Mouse (Mus musculus) midbrain, embryonic 11.5 days (tissue): ENCODE measurements around the gene Agrn. TPM values are rescaled to one million over a fixed set of nuclear protein-coding genes. Genes with fewer than 3 reads are reported as not detected.
"Not testable (repeated sequence)": the region's sequence is repeated elsewhere in the genome, so short reads cannot be mapped to it uniquely, and the experiment has no call there.

Experiments used
- ATAC-seq: fragments of 200-750 bp; cut with Nextera tagmentation; 2 replicates; pipeline ENCODE4 v1.8.0; 2017; ENCODE audit warnings: moderate TSS enrichment, moderate library complexity; ENCODE audit not compliant: low FRiP score
- DNase-seq: peaks from one replicate; pipeline ENCODE4 v3.0.0; 2015; ENCODE audit warnings: low spot score; ENCODE audit errors: missing footprints
- H3K27ac ChIP-seq: fragments of 300-500 bp; sonication (generic); 2 replicates; pipeline ENCODE4 v1.5.1; 2014; ENCODE audit warnings: low read depth, low read length
- H3K27me3 ChIP-seq: fragments of 300-500 bp; sonication (generic); 2 replicates; pipeline ENCODE4 v1.6.1; 2014; ENCODE audit warnings: mild to moderate bottlenecking, low read length, moderate library complexity, mixed read lengths; ENCODE audit not compliant: control insufficient read depth, insufficient read depth
- H3K36me3 ChIP-seq: fragments of 300-500 bp; sonication (generic); 2 replicates; pipeline ENCODE4 v1.6.1; 2014; ENCODE audit warnings: mild to moderate bottlenecking, low read length, moderate library complexity, mixed read lengths; ENCODE audit not compliant: control insufficient read depth, insufficient read depth
- H3K4me1 ChIP-seq: fragments of 300-500 bp; sonication (generic); 2 replicates; pipeline ENCODE4 v1.6.1; 2014; ENCODE audit warnings: low read length; ENCODE audit not compliant: control insufficient read depth, insufficient read depth
- H3K4me2 ChIP-seq: fragments of 300-500 bp; sonication (generic); 2 replicates; pipeline ENCODE4 v1.6.1; 2014; ENCODE audit warnings: mild to moderate bottlenecking, moderate library complexity
- H3K4me3 ChIP-seq: fragments of 300-500 bp; sonication (generic); 2 replicates; pipeline ENCODE4 v1.5.1; 2014; ENCODE audit warnings: low read depth, low read length
- H3K9ac ChIP-seq: fragments of 300-500 bp; sonication (generic); 2 replicates; pipeline ENCODE4 v1.6.1; 2014; ENCODE audit warnings: low read length
- H3K9me3 ChIP-seq: fragments of 300-500 bp; sonication (generic); 2 replicates; pipeline ENCODE4 v1.6.1; 2016; ENCODE audit warnings: low read length; ENCODE audit not compliant: control insufficient read depth
- WGBS: fragments of 180-500 bp; shearing (Covaris S2); extraction: QIAGEN DNeasy Blood & Tissue Kit; methylation state at CpG from one replicate; pipeline ENCODE4 v1.1.7; 2014; 5-methylcytosine and 5-hydroxymethylcytosine counted together
- polyA plus RNA-seq: library from polyadenylated mRNA; unstranded; fragments of >200 nt; fragmentation: Nextera tagmentation; extraction: Ambion mirVana; gene quantifications from 2 replicates; pipeline ENCODE4 v1.2.1, GENCODE M21; 2014

The Agrn gene
- polyA plus RNA-seq, 1 experiment from 2014 or later, result 68.2 TPM

- ATAC-seq (no peak), DNase-seq (no peak)
- no peaks in the 10 kb centered on the region for H3K9me3 ChIP-seq
- no peak overlapping the region for H3K27ac ChIP-seq
- H3K27me3 ChIP-seq, result no peaks in the 10 kb centered on the region
- 88% methylated on average over 5 of the region's 5 CpGs for WGBS
- peaks cover 46% of the 10 kb centered on the region for H3K4me1 ChIP-seq
- H3K36me3 ChIP-seq, result peaks cover 12% of the 10 kb centered on the region
- H3K4me2 ChIP-seq, result peak overlapping the region; percentile 72
- peak overlapping the region; percentile 15 for H3K4me3 ChIP-seq
- peak overlapping the region; percentile 27; the same call in 1 of the 2 replicates for H3K9ac ChIP-seq
Observed at GRCm38 (mm10) chr4:156183747-156184146, 13.5 kb downstream of the Agrn start.

- 95% methylated on average over 9 of the region's 9 CpGs for WGBS
- no peak for ATAC-seq
- H3K27ac ChIP-seq, result no peak overlapping the region
- H3K4me1 ChIP-seq, result no peaks in the 10 kb centered on the region; the same call in 1 of the 2 replicates
- DNase-seq, result peak; percentile 73
- peaks cover 60% of the 10 kb centered on the region for H3K36me3 ChIP-seq
- no peaks in the 10 kb centered on the region for H3K9me3 ChIP-seq
- H3K9ac ChIP-seq, result no peak overlapping the region
- no peak overlapping the region for H3K4me3 ChIP-seq
- no peak overlapping the region for H3K4me2 ChIP-seq
- H3K27me3 ChIP-seq, result no peaks in the 10 kb centered on the region
Observed at GRCm38 (mm10) chr4:156177630-156178029, 19.7 kb downstream of the Agrn start.

- DNase-seq (no peak), ATAC-seq (no peak)
- no peak overlapping the region for H3K4me2 ChIP-seq
- no peaks in the 10 kb centered on the region for H3K4me1 ChIP-seq
- no peak overlapping the region for H3K9ac ChIP-seq
- no peak overlapping the region for H3K4me3 ChIP-seq
- no peaks in the 10 kb centered on the region for H3K27me3 ChIP-seq
- H3K9me3 ChIP-seq, result no peaks in the 10 kb centered on the region
- WGBS, result 96% methylated on average over 11 of the region's 11 CpGs
- peaks cover 68% of the 10 kb centered on the region for H3K36me3 ChIP-seq
- no peak overlapping the region for H3K27ac ChIP-seq
Observed at GRCm38 (mm10) chr4:156171828-156172227, 25.5 kb downstream of the Agrn start.

DNA sequence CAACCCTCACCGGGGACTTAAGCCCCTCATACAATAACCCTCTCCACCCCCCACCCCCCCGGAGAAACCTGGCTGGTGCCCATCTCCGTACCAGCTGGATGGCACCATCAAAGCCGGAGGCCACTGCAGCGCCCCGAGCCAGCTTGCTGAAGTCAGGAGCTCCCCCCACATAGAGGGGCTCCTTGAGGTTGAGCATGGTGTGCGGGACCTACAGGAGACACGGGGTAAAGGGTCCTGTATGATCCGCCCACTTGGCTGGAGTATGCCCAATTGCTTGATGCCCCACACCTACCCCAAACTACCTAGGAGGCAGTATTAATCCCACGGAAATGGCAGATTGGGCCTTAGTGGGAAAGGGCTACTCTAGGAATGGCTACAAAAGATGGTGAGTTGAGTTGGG, 28.2 kb downstream of the Agrn start:
- no peak for DNase-seq
- 96% methylated on average over 10 of the region's 10 CpGs for WGBS
- Histone ChIP-seq H3K4me3 (no peak overlapping the region), H3K4me1 (no peaks in the 10 kb centered on the region), H3K9ac (no peak overlapping the region), H3K36me3 (peaks cover 58% of the 10 kb centered on the region), H3K27ac (no peak overlapping the region), H3K4me2 (no peak overlapping the region), H3K9me3 (no peaks in the 10 kb centered on the region), H3K27me3 (no peaks in the 10 kb centered on the region)
- no peak for ATAC-seq

- no peaks in the 10 kb centered on the region for H3K4me1 ChIP-seq
Observed at GRCm38 (mm10) chr4:156168611-156169010, 28.7 kb downstream of the Agrn start.

GRCm38 (mm10) chr4:156166477-156166876, 30.8 kb downstream of the Agrn start:
- H3K4me2 ChIP-seq, result no peak overlapping the region
- H3K9me3 ChIP-seq, result peaks cover 5% of the 10 kb centered on the region; the same call in 1 of the 2 replicates
- DNase-seq (no peak), ATAC-seq (no peak)
- no peak overlapping the region for H3K4me3 ChIP-seq
- no peaks in the 10 kb centered on the region for H3K4me1 ChIP-seq
- peaks cover 44% of the 10 kb centered on the region for H3K36me3 ChIP-seq
- H3K27me3 ChIP-seq, result no peaks in the 10 kb centered on the region
- no peak overlapping the region for H3K9ac ChIP-seq
- 89% methylated on average over 9 of the region's 9 CpGs for WGBS
- H3K27ac ChIP-seq, result no peak overlapping the region

More at GRCm38 (mm10) chr4:156168611-156169010, 28.7 kb downstream of the Agrn start:
- peaks cover 55% of the 10 kb centered on the region for H3K36me3 ChIP-seq
- H3K27me3 ChIP-seq, result no peaks in the 10 kb centered on the region
- WGBS, result over 99% methylated on average over 8 of the region's 8 CpGs
- no peak overlapping the region for H3K4me3 ChIP-seq
- no peaks in the 10 kb centered on the region for H3K9me3 ChIP-seq
- H3K27ac ChIP-seq, result no peak overlapping the region
- H3K4me2 ChIP-seq, result no peak overlapping the region
- H3K9ac ChIP-seq, result no peak overlapping the region
- no peak for DNase-seq
- ATAC-seq, result no peak

- no peaks in the 10 kb centered on the region for H3K4me1 ChIP-seq
- H3K27ac ChIP-seq, result no peak overlapping the region
- H3K36me3 ChIP-seq, result no peaks in the 10 kb centered on the region
- no peaks in the 10 kb centered on the region for H3K9me3 ChIP-seq
- 95% methylated on average over 3 of the region's 3 CpGs for WGBS
- H3K27me3 ChIP-seq, result no peaks in the 10 kb centered on the region
- H3K4me3 ChIP-seq, result no peak overlapping the region
- DNase-seq, result no peak
- ATAC-seq, result no peak
- H3K9ac ChIP-seq, result no peak overlapping the region
- no peak overlapping the region for H3K4me2 ChIP-seq
Observed at GRCm38 (mm10) chr4:156154771-156155170, 42.5 kb downstream of the Agrn start.

- ATAC-seq, H3K9ac ChIP-seq, H3K27me3 ChIP-seq, H3K27ac ChIP-seq, H3K4me1 ChIP-seq, H3K4me2 ChIP-seq, H3K4me3 ChIP-seq, H3K36me3 ChIP-seq, DNase-seq, H3K9me3 ChIP-seq: not testable (repeated sequence)
- 89% methylated on average over 10 of the region's 10 CpGs for WGBS
Observed at GRCm38 (mm10) chr4:156150887-156151286, 46.4 kb downstream of the Agrn start.

DNA sequence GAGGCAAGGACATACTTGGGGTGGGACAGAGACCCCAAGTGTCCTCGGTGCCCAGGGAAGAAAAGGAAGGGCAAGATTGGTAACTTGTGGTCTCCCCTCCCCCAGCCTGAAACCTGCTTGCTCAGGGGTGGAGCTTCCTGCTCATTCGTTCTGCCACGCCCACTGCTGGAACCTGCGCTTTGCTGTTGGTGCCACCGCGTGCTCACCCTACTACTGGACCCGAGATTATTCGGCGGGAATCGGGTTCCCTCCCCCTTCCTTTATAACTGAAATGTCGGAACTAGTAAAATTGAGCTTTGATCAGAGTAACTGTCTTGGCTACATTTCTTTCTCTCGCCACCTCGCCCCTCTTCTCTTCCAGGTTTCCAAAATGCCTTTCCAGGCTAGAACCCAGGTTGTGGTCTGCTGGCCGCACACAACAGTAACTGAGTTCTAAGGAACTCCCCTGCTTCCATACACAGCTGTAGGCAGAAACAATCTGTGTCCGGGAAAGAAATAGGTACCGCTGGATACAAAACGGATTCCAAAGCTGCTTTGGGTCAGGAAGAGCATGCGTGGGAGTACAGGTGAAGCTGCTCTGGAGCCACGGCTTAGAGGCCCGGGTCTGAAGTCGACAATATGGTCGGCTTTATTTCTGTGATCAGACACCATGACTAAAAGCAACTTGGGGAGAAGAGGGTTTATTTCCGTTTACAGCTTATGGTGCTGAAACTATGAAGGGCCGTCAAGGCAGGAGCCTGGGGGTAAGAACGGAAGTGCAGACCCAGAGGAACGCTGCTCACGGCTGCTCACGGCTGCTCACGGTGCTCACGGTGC, 60.8 kb downstream of the Agrn start:
- DNase-seq, result no peak
- Histone ChIP-seq H3K27ac (no peak overlapping the region), H3K36me3 (no peaks in the 10 kb centered on the region), H3K9me3 (no peaks in the 10 kb centered on the region; the same call in 1 of the 2 replicates), H3K9ac (no peak overlapping the region), H3K27me3 (no peaks in the 10 kb centered on the region), H3K4me2 (no peak overlapping the region), H3K4me1 (no peaks in the 10 kb centered on the region), H3K4me3 (no peak overlapping the region)
- ATAC-seq, result no peak
- 95% methylated on average over 30 of the region's 30 CpGs for WGBS
